Mouse (Mus musculus) hindbrain, embryonic 10.5 days (tissue): Measurements from ENCODE around the gene Dlgap3. TPM values are rescaled to one million over a fixed set of nuclear protein-coding genes. Genes with fewer than 3 reads are reported as not detected.

Experiments used
- DNase-seq: peaks from one replicate; pipeline ENCODE4 v3.0.0-alpha.2; 2017; ENCODE audit warnings: low spot score
- H3K27ac ChIP-seq: fragments of 300-500 bp; sonication (generic); 2 replicates; pipeline ENCODE4 v1.5.1; 2016; ENCODE audit warnings: mild to moderate bottlenecking, moderate library complexity
- H3K27me3 ChIP-seq: fragments of 300-500 bp; sonication (generic); 2 replicates; pipeline ENCODE4 v1.6.1; 2016; ENCODE audit warnings: mild to moderate bottlenecking; ENCODE audit not compliant: poor library complexity, insufficient read depth, severe bottlenecking
- H3K36me3 ChIP-seq: fragments of 300-500 bp; sonication (generic); 2 replicates; pipeline ENCODE4 v1.6.1; 2016; ENCODE audit warnings: mild to moderate bottlenecking, moderate library complexity
- H3K4me1 ChIP-seq: fragments of 300-500 bp; sonication (generic); replicated peaks from 2 replicates; pipeline ENCODE4 v1.6.1; 2016; ENCODE audit warnings: mild to moderate bottlenecking
- H3K4me3 ChIP-seq: fragments of 300-500 bp; sonication (generic); 2 replicates; pipeline ENCODE4 v1.5.1; 2016; ENCODE audit warnings: mild to moderate bottlenecking, moderate library complexity
- H3K9me3 ChIP-seq: fragments of 300-500 bp; sonication (generic); 2 replicates; pipeline ENCODE4 v1.6.1; 2016; ENCODE audit warnings: mild to moderate bottlenecking, moderate library complexity
- WGBS: fragments of 180-500 bp; shearing (Covaris S2); methylation state at CpG from one replicate; pipeline ENCODE4 v1.1.7; 2016; 5-methylcytosine and 5-hydroxymethylcytosine counted together
- polyA plus RNA-seq: library from polyadenylated mRNA; unstranded; fragments of >200 nt; fragmentation: Nextera tagmentation; extraction: Ambion mirVana; gene quantifications from 2 replicates; pipeline ENCODE4 v1.2.1, GENCODE M21; 2016

Gene Dlgap3
- 3.7 and 7.9 TPM in 2 replicates for polyA plus RNA-seq

DNA sequence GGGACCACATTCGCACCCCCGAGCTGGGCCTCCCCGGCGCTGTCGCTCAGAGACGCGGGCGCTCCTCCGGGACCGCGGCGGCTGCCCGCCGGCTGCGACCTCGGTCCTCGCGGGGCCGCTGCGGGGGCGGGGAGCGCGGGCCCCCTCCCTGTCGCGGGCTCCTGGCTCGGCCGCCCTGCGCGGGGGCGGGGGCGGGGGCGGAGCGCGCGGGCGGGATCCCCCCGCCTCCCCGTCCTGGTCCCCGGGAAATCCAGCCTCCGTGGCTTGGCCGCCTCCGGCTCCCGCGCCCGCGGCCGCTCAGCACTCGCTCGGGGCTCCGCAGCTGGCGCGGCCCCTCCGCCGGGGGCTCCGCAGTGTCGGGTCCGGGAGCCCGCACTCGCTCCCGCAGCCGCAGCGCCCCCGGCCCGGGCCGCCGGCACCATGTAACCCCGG is at the start of gene Dlgap3:
Gene Dlgap3, plus strand, starts transcription at position 291 of the 432 bp plus-strand sequence.
- Histone ChIP-seq H3K27ac (peak within 1 kb of the TSS; percentile 90), H3K4me3 (peak within 1 kb of the TSS; percentile 74), H3K4me1 (peaks cover 51% of the 10 kb centered on the region), H3K36me3 (no peaks in the 10 kb centered on the region), H3K27me3 (peaks cover 69% of the 10 kb centered on the region), H3K9me3 (no peaks in the 10 kb centered on the region)
- no peak for DNase-seq
- WGBS, result 1% methylated on average over 56 of the region's 67 CpGs

DNA sequence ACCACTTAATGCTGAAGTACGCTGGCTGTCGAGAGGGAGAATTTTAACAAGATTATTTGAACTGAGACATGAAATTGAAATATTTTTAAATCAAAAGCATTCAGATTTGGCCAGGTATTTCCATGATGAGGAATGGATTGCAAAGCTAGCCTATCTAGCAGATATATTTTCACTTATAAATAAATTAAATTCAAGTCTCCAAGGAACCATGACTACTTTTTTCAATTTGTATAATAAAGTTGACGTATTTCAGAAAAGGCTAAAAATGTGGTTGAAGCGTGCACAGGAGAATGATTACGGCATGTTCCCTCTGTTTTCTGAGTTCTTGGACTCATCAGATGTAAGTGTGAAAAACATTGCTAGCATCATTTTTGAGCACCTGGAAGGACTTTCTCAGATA is 45.6 kb upstream of the Dlgap3 start, which contains the start of gene Tmem35b:
Gene Tmem35b, plus strand, starts transcription at position 301 of the 400 bp plus-strand sequence.
- Histone ChIP-seq H3K9me3 (no peaks in the 10 kb centered on the region), H3K27ac (no peak within 1 kb of the TSS)

DNA sequence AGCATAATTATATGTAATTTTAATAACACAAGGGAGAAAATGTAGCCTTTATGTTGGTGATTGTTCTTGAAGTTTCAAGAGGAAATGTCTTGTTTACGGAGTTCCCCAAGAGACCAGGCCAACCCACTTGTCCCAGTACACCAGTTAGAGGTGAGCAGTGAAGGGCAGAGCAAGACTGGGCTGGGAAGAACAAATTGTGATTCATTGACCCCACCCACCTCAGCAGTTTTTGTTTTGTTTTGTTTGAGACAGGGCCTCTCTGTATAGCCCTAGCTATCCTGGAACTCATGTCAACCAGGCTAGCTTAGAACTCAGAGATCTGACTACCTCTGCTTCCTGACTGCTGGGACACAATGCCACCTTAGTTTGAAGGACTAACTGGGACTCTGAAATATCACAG is 44.7 kb upstream of the Dlgap3 start:
- Histone ChIP-seq H3K36me3 (peaks cover 11% of the 10 kb centered on the region), H3K27me3 (no peaks in the 10 kb centered on the region), H3K4me3 (no peak overlapping the region), H3K27ac (no peak overlapping the region), H3K9me3 (no peaks in the 10 kb centered on the region), H3K4me1 (peaks cover 22% of the 10 kb centered on the region)
- no peak for DNase-seq
- WGBS, result 92% methylated on average over 1 of the region's 1 CpGs

More for the DNA sequence above, 45.6 kb upstream of the Dlgap3 start, which contains the start of gene Tmem35b:
- Histone ChIP-seq H3K36me3 (peaks cover 1% of the 10 kb centered on the region), H3K27me3 (no peaks in the 10 kb centered on the region), H3K4me1 (peaks cover 22% of the 10 kb centered on the region), H3K4me3 (no peak within 1 kb of the TSS)
- no peak for DNase-seq
- 96% methylated on average over 5 of the region's 5 CpGs for WGBS

- peaks cover 13% of the 10 kb centered on the region for H3K36me3 ChIP-seq
- H3K27me3 ChIP-seq, result no peaks in the 10 kb centered on the region
- peak overlapping the region; percentile 72 for H3K4me3 ChIP-seq
- H3K27ac ChIP-seq, result peak overlapping the region; percentile 88
- no peaks in the 10 kb centered on the region for H3K9me3 ChIP-seq
- DNase-seq, result peak; percentile 92
- 2% methylated on average over 35 of the region's 35 CpGs for WGBS
- H3K4me1 ChIP-seq, result peaks cover 22% of the 10 kb centered on the region
Observed at GRCm38 (mm10) chr4:127125834-127126463, 43.1 kb upstream of the Dlgap3 start.

DNA sequence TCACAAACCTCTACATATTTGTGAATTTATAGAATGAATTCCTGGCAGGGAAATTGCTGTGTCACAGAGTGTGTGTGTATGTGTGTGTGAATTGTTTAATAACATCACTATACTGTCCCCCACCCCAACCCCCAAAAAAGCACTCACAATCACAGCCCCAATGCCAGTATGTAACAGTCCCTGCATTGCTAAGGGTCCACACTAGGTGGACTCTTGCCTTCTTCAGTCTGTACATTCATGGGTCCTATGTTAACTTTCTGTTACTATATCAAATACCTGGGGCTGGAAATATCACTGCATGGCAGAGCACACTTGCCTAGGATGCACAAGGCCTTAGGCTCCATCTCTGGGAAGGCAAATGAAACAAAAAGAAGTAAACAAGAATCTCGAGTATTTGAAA is 34.3 kb upstream of the Dlgap3 start:
- Histone ChIP-seq H3K27ac (no peak overlapping the region), H3K36me3 (no peaks in the 10 kb centered on the region), H3K4me1 (peaks cover 8% of the 10 kb centered on the region; the same call in 1 of the 2 replicates), H3K9me3 (no peaks in the 10 kb centered on the region), H3K4me3 (no peak overlapping the region), H3K27me3 (no peaks in the 10 kb centered on the region)
- no peak for DNase-seq
- 58% methylated on average over 1 of the region's 1 CpGs for WGBS

GRCm38 (mm10) chr4:127137591-127137990 is 31.4 kb upstream of the Dlgap3 start:
- no peak for DNase-seq
- Histone ChIP-seq H3K4me1 (peaks cover 8% of the 10 kb centered on the region; the same call in 1 of the 2 replicates), H3K9me3 (no peaks in the 10 kb centered on the region), H3K4me3 (no peak overlapping the region), H3K27ac (no peak overlapping the region), H3K36me3 (no peaks in the 10 kb centered on the region), H3K27me3 (no peaks in the 10 kb centered on the region)
- 85% methylated on average over 5 of the region's 5 CpGs for WGBS

DNA sequence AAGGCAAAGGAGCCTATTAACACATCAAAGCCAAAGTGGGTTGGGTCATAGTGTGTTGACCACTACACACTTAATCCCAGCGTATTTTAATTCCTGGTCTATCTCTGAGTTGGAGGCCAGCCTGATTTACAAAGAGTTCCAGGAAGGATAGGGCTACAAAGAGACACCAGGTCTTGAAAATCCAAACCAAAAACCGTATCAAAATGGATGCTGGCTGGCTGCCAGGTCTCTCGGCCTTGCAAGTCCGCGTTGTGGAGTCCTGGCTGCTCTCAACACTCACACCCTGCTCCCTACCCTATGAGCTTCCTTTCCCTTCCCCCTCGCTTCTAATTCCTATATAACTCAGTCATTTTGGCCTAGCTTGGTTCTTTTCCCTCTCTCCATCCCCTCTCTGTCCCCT is 30.5 kb upstream of the Dlgap3 start:
- 61% methylated on average over 6 of the region's 6 CpGs for WGBS
- H3K27ac ChIP-seq, result no peak overlapping the region
- H3K9me3 ChIP-seq, result no peaks in the 10 kb centered on the region
- no peak overlapping the region for H3K4me3 ChIP-seq
- H3K27me3 ChIP-seq, result no peaks in the 10 kb centered on the region
- no peak for DNase-seq
- H3K4me1 ChIP-seq, result peaks cover 8% of the 10 kb centered on the region; the same call in 1 of the 2 replicates
- no peaks in the 10 kb centered on the region for H3K36me3 ChIP-seq

DNA sequence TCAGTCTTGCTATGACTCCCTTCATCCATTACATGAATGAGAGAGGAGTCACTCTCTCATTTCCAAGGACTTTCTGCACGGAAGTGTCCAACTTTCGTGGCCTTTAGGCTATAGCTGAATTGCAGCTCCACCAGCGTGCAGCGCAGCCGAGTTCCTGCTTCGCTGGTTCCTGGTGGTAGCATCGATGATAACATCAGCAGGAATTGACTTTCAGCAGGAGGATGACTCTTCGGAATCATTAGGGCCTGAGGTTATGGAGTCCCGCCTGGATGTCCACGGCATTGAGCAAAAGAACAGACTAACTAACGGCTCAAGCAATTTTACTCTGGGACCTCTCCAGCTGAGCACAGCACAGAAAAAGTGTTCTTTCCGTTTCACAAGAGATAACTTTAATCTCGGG is 19.0 kb upstream of the Dlgap3 start:
- no peak for DNase-seq
- 87% methylated on average over 13 of the region's 13 CpGs for WGBS
- no peaks in the 10 kb centered on the region for H3K36me3 ChIP-seq
- H3K4me1 ChIP-seq, result no peaks in the 10 kb centered on the region
- no peaks in the 10 kb centered on the region for H3K9me3 ChIP-seq
- no peak overlapping the region for H3K4me3 ChIP-seq
- H3K27ac ChIP-seq, result no peak overlapping the region
- no peaks in the 10 kb centered on the region for H3K27me3 ChIP-seq

- WGBS, result 63% methylated on average over 1 of the region's 1 CpGs
- no peaks in the 10 kb centered on the region for H3K4me1 ChIP-seq
- DNase-seq, result no peak
Observed at GRCm38 (mm10) chr4:127153345-127153744, 15.7 kb upstream of the Dlgap3 start.

DNA sequence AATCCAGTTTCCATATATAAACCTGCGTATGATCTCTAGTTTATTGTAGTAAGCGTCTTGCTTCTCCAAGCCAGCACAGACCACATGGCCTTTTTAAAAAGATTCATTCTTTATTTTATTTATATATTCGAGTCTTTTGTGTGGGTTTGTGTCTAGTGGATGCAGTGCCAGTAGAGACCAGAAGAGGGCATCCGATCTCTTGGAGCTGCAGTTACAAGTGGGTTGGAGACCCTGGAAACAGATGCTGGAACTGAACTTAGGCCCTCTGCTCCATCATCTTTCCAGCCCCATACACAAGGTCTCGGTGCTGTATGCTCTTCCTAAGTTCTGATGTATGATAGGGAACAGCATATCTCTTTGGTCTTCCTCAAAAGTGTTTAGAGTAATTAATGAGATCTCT is 13.2 kb upstream of the Dlgap3 start:
- Histone ChIP-seq H3K4me3 (no peak overlapping the region), H3K27ac (no peak overlapping the region), H3K4me1 (no peaks in the 10 kb centered on the region), H3K27me3 (no peaks in the 10 kb centered on the region), H3K9me3 (no peaks in the 10 kb centered on the region), H3K36me3 (no peaks in the 10 kb centered on the region)
- DNase-seq, result peak; percentile 24
- WGBS, result 67% methylated on average over 5 of the region's 5 CpGs

More at GRCm38 (mm10) chr4:127153345-127153744, 15.7 kb upstream of the Dlgap3 start:
- Histone ChIP-seq H3K27ac (no peak overlapping the region), H3K4me3 (no peak overlapping the region), H3K36me3 (no peaks in the 10 kb centered on the region), H3K27me3 (no peaks in the 10 kb centered on the region), H3K9me3 (no peaks in the 10 kb centered on the region)

DNA sequence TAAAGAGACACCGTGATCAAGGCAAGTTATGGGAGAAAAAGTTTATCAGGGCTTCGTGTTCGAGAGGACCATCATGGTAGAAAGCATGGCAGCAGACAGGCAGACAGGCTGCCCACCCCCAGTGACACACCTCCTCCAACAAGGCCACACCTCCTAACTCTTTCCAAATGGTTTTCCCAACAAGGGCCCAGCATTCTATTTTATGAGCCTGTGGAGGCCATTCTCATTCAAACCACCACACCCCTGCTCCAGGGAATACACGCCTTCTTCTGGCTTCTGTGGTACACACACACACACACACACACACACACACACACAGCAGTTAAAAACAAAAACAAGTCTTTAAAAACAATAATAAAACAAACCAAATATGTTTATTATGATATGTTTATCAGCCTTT is 11.3 kb upstream of the Dlgap3 start:
- 81% methylated on average over 4 of the region's 4 CpGs for WGBS
- H3K27me3 ChIP-seq, result no peaks in the 10 kb centered on the region
- no peak overlapping the region for H3K4me3 ChIP-seq
- no peaks in the 10 kb centered on the region for H3K9me3 ChIP-seq
- no peaks in the 10 kb centered on the region for H3K4me1 ChIP-seq
- no peaks in the 10 kb centered on the region for H3K36me3 ChIP-seq
- no peak overlapping the region for H3K27ac ChIP-seq
- no peak for DNase-seq

- H3K4me3 ChIP-seq, result no peak overlapping the region
- no peak overlapping the region for H3K27ac ChIP-seq
- DNase-seq, result no peak
- no peaks in the 10 kb centered on the region for H3K9me3 ChIP-seq
- H3K4me1 ChIP-seq, result peaks cover 14% of the 10 kb centered on the region
- no peaks in the 10 kb centered on the region for H3K36me3 ChIP-seq
- WGBS, result 77% methylated on average over 8 of the region's 8 CpGs
- H3K27me3 ChIP-seq, result peaks cover 27% of the 10 kb centered on the region
Observed at GRCm38 (mm10) chr4:127163926-127164325, 5.1 kb upstream of the Dlgap3 start.

DNA sequence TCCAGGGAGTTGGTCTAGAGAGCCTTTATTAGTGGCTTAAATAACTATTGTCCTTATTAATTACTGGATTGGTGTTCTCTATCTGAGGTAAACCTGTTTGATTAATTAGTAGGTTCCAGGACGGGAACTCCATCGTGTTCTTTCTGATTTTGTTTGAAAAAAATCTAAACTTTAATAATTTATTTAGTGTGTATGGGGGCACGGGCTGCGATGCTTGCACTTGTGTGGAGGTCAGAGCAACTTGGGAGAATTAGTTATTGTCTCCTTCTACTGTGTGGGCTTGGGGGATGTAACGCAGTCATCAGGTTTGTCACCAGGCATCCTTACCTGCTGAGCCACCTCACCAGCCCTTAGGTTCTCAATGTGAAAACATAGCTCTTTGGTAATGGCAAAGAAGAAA is 1.9 kb upstream of the Dlgap3 start:
- Histone ChIP-seq H3K27ac (no peak overlapping the region), H3K4me1 (peaks cover 40% of the 10 kb centered on the region), H3K4me3 (no peak overlapping the region), H3K36me3 (no peaks in the 10 kb centered on the region), H3K27me3 (peaks cover 57% of the 10 kb centered on the region), H3K9me3 (no peaks in the 10 kb centered on the region)
- DNase-seq, result no peak
- 77% methylated on average over 5 of the region's 5 CpGs for WGBS
